Mouse (Mus musculus): ENCODE measurements around the gene Nmt1.

DNA sequence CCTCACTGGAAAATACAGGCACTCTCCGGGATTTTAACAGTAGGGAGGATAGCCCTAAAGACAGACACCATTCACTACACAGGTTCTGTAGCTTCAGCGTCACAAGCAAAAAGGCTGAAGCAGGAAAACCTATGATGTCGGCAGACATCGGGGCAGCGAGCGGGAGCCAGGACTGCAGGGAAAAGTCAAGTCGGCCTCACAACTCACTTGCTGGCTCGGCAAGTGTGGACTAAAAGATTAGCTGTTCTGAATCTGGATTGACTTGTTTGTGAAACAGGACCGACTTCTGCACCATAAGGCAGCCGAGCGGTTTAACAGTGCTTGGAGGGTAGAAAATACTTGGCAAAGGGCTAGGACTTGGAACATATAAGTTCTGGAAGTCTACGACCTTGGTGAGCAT, 85.0 kb downstream of the Nmt1 start:
- no peak for TF ChIP-seq CTCF (IDR thresholded peaks at IDR 0.05; ENCODE audit: low read depth, low read length)
- TF ChIP-seq POLR2A (IDR thresholded peaks at IDR 0.05; ENCODE audit: insufficient read depth, low read length) = no peak
- TF ChIP-seq EP300 (IDR thresholded peaks at IDR 0.05; ENCODE audit: insufficient read depth, low read depth, low read length) = no peak

All from ES-Bruce4 (cell line).